Mouse (Mus musculus) Patski (cell line): Measurements from ENCODE around the gene Cul5. TPM values are rescaled to one million over a fixed set of nuclear protein-coding genes. Genes with fewer than 3 reads are reported as not detected.

Experiments used
- ATAC-seq: fragments of 100-300 bp; one replicate; pipeline ENCODE4 v1.8.0; 2021
- CTCF ChIA-PET: fragments of 350-600 bp; sonication (Branson Sonifier 250); formaldehyde crosslinking; loops from one replicate; lab custom pipeline; 2022; ENCODE audit warnings: inconsistent platforms; lab: Charles Lee
- POLR2A ChIA-PET: fragments of 350-600 bp; sonication (Branson Sonifier 250); formaldehyde crosslinking; loops from one replicate; lab custom pipeline; 2022; ENCODE audit warnings: antibody characterized with exemption, inconsistent platforms; lab: Charles Lee
- DNase-seq: peaks from one replicate; pipeline ENCODE4 v3.0.0-alpha.2; 2011; ENCODE audit warnings: low read depth, low spot score
- H3K27me3 ChIP-seq: fragments of 371-371 bp; one replicate; pipeline ENCODE4 v1.5.1; 2021
- CTCF ChIP-seq: fragments of 100-300 bp; IDR thresholded peaks from one replicate; pipeline ENCODE4 v1.5.1; 2021
- in situ Hi-C: fragments of 300-500 bp; cut with MboI; formaldehyde crosslinking; loops from 3 replicates; pipeline ENCODE4 v1.11.1; 2018; ENCODE audit warnings: low pct_unique_long_range_greater_than_20kb, mixed read lengths
- polyA plus RNA-seq: library from polyadenylated mRNA; unstranded; gene quantifications from one replicate; pipeline ENCODE4 v1.2.3, GENCODE M21; 2021

Cul5 gene
- 33.8 TPM for polyA plus RNA-seq

DNA sequence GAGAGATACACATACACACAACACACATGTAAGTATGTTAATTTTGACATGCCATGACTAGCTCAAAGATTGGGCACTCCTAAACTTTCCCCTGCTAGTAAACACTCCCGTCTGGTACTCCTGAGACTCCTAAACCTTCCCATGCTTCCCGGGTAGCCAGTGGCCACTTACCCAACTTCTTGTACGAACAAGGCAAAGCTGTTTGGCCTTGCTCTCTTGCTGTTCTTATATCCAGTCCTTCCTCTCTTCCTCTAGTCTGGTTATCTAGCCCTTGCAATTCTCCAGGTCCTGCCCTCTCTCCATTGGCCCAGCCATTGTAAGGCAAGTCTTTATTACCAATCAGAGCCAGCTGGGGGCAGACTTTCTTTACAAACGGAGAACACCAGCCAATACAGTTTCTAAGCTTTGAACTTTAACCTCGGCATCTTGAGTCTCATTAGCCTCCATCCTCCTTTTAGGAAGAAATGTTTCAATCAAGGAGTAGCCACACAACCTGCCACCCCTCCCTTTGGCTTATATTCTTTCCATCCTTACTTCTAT is at the start of gene Cul5:
Gene Cul5 (minus strand): TSS at position 335 of the 540 bp plus-strand sequence.
- CTCF ChIA-PET: interaction anchor here (0.6 kb wide), 1 partner anchor 77 kb away, joined by 3 read pairs; no protein-coding TSS in a partner anchor
- ATAC-seq (no peak), DNase-seq (no peak)
- in situ Hi-C loops: loop anchor here (5.0 kb wide), 1 partner anchor 72 kb away; no protein-coding TSS in a partner anchor
- no peaks in the 10 kb centered on the region for H3K27me3 ChIP-seq
- POLR2A ChIA-PET: no interaction called here
- peak; percentile 35 for TF ChIP-seq CTCF

DNA sequence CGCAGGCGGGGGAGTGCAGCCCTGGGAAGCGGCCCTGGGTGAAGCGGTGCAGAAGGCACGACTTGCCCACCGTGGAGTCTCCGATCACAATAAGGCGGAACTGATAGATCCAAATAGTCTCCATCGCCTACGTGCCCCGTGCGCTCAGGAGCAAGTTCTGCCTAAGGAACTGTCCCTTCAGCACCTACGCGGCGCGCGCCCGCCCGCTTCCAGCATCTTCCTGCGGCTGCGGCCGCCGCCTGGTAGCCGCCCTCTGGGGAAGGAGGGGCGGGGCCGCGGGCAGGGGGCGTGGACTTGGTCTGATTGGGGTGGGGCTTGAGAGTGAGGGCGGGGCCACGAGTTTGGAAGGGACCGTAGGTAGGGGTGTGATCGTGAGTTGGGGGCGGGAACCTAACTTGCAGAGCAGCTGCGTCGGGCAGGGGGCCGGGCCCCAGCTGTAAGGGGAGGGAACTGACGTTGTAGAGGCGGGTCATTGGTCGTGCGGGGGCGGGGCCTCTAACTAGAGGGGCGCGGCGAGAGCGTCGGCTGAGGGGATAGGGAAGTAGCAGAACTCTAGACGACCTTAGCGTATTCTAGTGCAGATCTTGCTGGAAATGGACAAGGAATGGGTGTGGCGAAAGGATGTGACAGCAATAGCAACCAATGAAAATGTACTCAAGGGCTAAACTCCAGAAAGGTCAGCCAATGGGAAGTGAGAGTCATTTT is 36.3 kb upstream of the Cul5 start, which contains the start of gene Rab39:
Gene Rab39 (minus strand): TSS at position 241 of the 705 bp plus-strand sequence.
- peak; percentile 78 for ATAC-seq
- CTCF ChIA-PET: no interaction called here
- TF ChIP-seq CTCF: no peak
- DNase-seq: no peak
- in situ Hi-C loops: no loop called here
- POLR2A ChIA-PET: no interaction called here
- H3K27me3 ChIP-seq: peaks cover 38% of the 10 kb centered on the region

DNA sequence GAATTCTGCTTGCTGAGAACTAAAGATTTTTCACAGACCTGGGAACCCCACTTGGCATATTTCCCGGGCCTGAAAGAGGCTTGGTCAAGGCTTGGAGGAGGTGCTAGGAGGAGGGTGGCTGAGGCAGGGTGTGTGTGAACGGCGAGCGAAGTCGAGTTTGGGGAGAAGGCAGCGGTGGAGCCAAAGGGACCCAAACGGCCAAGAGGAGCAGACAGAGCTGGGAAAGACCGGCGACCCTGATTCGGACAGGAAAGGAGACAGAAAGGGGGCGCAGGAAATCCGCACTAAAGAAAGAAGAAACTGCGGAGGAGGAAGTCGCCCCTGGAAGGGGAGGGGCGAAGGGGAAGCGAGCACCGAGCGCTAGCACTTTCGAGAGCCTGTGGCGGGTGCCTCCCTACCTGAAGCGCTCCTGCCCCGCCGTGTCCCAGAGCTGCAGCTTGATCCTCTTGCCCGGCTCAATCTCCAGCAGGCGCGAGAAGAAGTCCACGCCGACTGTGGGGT is 35.7 kb upstream of the Cul5 start:
- DNase-seq (no peak), ATAC-seq (peak; percentile 29)
- ChIA-PET CTCF (no interaction called here), POLR2A (no interaction called here)
- no peak for TF ChIP-seq CTCF
- in situ Hi-C loops: no loop called here
- H3K27me3 ChIP-seq: peaks cover 34% of the 10 kb centered on the region

DNA sequence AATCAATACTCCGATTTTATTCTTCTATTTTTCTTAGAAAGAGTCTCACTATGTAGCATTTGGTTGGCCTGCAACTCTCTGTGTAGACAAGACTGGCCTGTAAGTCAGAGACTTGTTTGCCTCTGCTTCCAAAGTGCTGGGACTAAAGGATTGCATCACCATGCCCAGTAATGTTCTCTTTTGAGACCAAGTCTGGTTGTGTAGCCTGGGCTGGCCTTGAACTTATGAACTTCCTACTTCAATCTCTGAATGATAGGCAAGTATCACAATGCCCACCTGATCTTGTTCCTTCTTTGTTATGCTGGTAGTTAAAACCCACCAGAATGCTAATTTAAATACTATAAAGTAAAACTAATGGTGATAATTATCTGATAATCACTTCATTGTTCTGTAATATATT is 33.2 kb upstream of the Cul5 start:
- ChIA-PET POLR2A (no interaction called here), CTCF (no interaction called here)
- DNase-seq (no peak), ATAC-seq (no peak)
- in situ Hi-C loops: no loop called here
- H3K27me3 ChIP-seq: peaks cover 28% of the 10 kb centered on the region
- no peak for TF ChIP-seq CTCF

DNA sequence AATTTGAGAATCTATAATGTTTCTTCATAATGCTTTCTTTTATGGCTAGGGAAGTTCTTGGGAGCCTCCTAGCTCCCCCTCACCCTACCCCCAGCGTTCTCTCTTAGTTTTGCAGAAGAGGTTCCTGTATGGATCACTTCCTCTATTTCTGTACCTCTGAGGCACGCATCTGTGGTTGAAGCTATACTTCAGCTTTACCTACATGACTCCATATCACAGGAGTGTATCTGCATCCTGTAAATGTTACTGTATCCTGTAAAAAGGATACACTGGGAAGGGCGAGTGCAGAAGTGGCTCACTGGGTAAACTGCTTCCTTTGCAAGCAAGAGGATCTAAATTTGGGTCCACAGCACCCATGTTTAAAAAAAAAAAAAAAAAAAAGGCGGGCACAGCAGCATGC is 30.7 kb upstream of the Cul5 start:
- DNase-seq (no peak), ATAC-seq (no peak)
- POLR2A ChIA-PET: no interaction called here
- CTCF ChIA-PET: interaction anchor here (1.3 kb wide), 1 partner anchor 15 kb away, joined by 3 read pairs; no protein-coding TSS in a partner anchor
- TF ChIP-seq CTCF: no peak
- in situ Hi-C loops: no loop called here
- peaks cover 22% of the 10 kb centered on the region for H3K27me3 ChIP-seq

DNA sequence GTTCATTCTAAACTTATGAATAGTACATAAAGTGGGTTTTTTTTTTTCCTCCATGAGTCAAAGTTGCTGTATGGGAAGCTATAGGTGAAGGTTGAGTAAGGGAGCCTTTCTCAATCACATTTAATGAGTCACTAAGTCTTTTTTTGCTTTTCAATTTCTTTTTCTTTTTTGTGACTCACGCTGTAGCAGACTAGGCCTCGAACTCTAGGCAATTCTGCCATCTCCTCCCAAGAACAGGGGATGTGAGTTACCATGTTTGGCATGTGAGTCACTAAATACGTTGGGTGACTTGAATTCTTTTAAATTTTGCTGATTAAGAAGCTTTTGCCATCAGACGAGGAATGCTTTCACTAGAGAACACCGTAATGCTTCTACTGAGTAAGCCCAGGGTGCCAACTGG is 26.0 kb upstream of the Cul5 start:
- no peak for TF ChIP-seq CTCF
- peaks cover 7% of the 10 kb centered on the region for H3K27me3 ChIP-seq
- POLR2A ChIA-PET: interaction anchor here (0.7 kb wide), 1 partner anchor 1048 kb away, joined by 6 read pairs; no protein-coding TSS in a partner anchor
- ATAC-seq (no peak), DNase-seq (no peak)
- in situ Hi-C loops: no loop called here
- CTCF ChIA-PET: no interaction called here

DNA sequence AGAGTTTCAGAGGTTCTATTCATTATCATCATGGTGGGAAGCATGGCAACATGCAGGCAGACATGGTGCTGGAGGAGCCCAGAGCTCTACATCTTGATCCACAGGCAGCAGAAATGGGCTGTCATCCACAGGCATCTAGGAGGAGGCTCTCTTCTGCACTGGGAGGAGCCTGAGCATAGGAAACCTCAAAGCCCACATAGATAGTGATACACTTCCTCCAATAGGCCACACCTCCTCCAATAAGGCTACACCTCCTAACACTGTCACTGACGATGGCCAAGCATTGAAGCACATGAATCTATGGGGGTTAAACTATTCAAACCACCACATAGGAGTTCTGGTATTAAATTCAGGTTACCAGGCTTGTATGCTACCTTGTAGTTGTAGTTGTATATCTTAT is 23.9 kb upstream of the Cul5 start:
- ChIA-PET CTCF (no interaction called here), POLR2A (no interaction called here)
- DNase-seq (no peak), ATAC-seq (no peak)
- in situ Hi-C loops: loop anchor here (5.0 kb wide), 1 partner anchor 114 kb away; no protein-coding TSS in a partner anchor
- H3K27me3 ChIP-seq: peaks cover 5% of the 10 kb centered on the region
- no peak for TF ChIP-seq CTCF

DNA sequence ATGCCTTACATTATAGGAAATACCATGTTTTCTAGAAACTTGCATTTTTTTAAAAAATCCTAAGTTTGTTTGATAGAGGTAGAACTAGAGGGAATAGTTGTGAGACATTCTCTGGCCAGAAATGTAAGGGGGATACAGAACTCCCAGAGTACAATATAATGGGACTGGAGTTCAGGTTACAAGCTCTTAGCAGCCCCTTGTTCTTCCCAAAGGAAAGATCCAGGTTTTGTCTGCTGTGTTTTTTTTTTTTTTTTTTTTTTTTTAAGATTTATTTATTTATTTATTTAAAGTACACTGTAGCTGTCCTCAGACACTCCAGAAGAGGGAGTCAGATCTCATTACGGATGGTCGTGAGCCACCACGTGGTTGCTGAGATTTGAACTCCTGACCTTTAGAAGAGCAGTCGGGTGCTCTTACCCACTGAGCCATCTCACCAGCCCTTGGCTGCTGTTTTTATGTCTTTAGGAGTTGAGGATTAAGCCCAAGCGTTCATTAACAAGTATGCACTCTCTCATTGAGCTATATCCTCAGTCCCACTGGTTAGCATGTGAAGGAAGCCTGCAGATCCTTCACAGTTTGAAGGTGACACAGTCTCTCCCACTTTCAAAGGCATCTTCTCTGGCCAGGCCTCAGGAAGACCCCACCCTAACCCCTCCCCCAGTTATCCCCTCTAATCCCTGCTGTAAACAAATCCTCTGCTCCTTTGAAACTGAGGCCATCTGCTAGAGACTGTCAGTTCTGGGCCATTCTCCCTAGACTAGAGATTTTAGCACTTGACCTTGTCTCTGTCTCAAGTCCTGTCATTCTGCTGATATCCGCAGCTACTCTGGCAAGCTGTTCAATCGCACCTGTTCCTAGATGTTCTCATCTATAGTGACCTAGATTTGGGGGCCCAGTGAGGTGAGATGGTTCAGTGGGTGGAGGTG is 22.2 kb upstream of the Cul5 start:
- H3K27me3 ChIP-seq: peaks cover 5% of the 10 kb centered on the region
- no peak for TF ChIP-seq CTCF
- ChIA-PET CTCF (no interaction called here), POLR2A (no interaction called here)
- ATAC-seq (no peak), DNase-seq (no peak)
- in situ Hi-C loops: loop anchor here (5.0 kb wide), 1 partner anchor 115 kb away; no protein-coding TSS in a partner anchor

DNA sequence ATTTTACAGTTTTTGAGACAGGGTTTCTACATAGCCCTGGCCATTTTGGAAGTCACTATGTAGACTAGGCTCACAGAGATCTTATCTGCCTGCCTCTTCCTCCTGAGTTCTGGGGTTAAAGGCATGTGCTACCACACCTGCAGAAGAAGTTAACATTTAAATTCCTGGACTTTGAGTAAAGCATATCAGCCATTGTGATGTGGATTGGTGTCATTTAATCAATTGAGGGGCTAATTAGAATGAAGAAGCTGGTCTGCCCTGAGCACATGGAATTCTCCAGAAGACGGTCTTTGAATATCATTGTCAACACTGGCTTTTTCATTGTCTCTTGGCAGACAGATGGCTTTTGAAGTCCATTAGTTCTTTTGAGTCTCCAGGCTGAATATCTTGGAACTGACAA is 11.0 kb upstream of the Cul5 start:
- no peak for ATAC-seq
- DNase-seq: no peak
- in situ Hi-C loops: no loop called here
- H3K27me3 ChIP-seq: peaks cover 9% of the 10 kb centered on the region
- POLR2A ChIA-PET: no interaction called here
- CTCF ChIA-PET: no interaction called here
- TF ChIP-seq CTCF: no peak

DNA sequence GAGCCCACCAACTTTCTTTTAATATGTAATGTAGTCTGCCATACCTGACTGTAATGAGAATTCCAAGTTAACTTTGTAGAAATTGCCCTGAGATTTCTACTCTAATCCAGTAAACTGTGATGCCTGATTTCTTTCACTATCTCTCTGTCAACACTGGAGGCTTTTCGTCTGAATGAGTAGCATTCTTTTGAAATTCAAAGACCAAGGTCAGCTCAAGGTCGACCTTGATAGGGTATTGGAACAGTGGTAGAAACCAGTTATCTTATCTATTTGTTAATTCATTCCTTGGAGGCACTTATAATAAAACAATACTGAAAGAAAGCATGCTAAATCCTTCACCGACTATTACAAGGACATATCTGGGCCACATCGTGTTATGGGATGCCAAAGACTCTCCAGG is 7.1 kb upstream of the Cul5 start:
- in situ Hi-C loops: no loop called here
- POLR2A ChIA-PET: no interaction called here
- no peak for DNase-seq
- H3K27me3 ChIP-seq: no peaks in the 10 kb centered on the region
- TF ChIP-seq CTCF: no peak
- no peak for ATAC-seq
- CTCF ChIA-PET: interaction anchor here (1.0 kb wide), 1 partner anchor 10 kb away, joined by 3 read pairs; no protein-coding TSS in a partner anchor
